Mouse (Mus musculus): ENCODE data around the gene Bcdin3d. TPM values are rescaled to one million over a fixed set of nuclear protein-coding genes. Genes with fewer than 3 reads are reported as not detected.
A peak's percentile ranks its signal among the peaks of the same experiment; 100 is the strongest.

The Bcdin3d gene
- total and polyA plus RNA-seq, 3 experiments: 7.8 to 31.3 (median 13.7) TPM

DNA sequence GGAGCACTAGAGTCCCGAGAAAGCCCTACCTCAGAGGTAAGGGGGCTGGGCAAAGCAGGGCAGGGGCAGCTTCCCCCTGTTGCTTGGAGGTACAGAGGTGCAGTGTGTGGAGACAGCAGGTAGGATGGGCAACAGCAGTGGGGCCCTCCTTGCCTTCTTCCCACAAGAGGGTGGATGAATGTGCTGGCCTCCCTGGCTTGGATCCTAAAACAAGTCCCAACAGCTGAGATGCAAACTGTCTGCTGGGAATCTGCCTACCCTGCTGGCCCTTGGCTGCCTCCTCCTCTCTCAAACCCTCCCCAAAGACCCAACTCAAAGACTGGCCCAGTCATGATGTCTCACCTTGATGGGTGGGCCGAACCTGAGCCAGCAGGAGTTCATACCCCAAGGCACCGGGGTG lies 19.1 kb downstream of the Bcdin3d start:
- peaks cover 0 to 15% of the 10 kb centered on the region in 2 experiments; a peak in 2 of 4 replicates for H3K36me3 ChIP-seq (ENCODE audit: control insufficient read depth in 1 of 2, insufficient read depth in 2 of 2, low read length in 2 of 2)
- TF ChIP-seq SIN3A (IDR thresholded peaks at IDR 0.05; ENCODE audit: low read length) (no peak), BHLHE40 (IDR thresholded peaks at IDR 0.05; ENCODE audit: borderline replicate concordance, low read depth, low read length) (no peak)
- H3K4me3 ChIP-seq (ENCODE audit: control insufficient read depth in 1 of 2, insufficient read depth in 1 of 2, low read depth in 2 of 2, low read length in 2 of 2): no peak overlapping the region

GRCm38 (mm10) chr15:99454585-99455279 lies 19.8 kb downstream of the Bcdin3d start:
- peaks cover 6% of the 10 kb centered on the region; the same call in 1 of the 2 replicates for H3K79me2 ChIP-seq (ENCODE audit: control insufficient read depth, insufficient read depth, low read length, poor library complexity)
- H3K4me3 ChIP-seq (ENCODE audit: control insufficient read depth in 1 of 2, insufficient read depth in 1 of 2, low read depth in 2 of 2, low read length in 2 of 2): no peak overlapping the region
- DNase-seq (ENCODE audit: low read depth, low spot score): no peak
- H3K9me3 ChIP-seq (replicated peaks; ENCODE audit: insufficient read depth, low read length): no peaks in the 10 kb centered on the region
- no peaks in the 10 kb centered on the region for H3K27me3 ChIP-seq (ENCODE audit: control insufficient read depth in 1 of 2, insufficient read depth in 2 of 2, low read length in 2 of 2)
- TF ChIP-seq ZNF384 (IDR thresholded peaks at IDR 0.05; ENCODE audit: low read depth, low read length): peak; percentile 54
- TF ChIP-seq HCFC1 (IDR thresholded peaks at IDR 0.05; ENCODE audit: low read depth, low read length): no peak
- no peak for TF ChIP-seq TAL1 (IDR thresholded peaks at IDR 0.05; ENCODE audit: low read length)
- no peak for TF ChIP-seq TCF12 (IDR thresholded peaks at IDR 0.05; ENCODE audit: low read depth, low read length)
- H3K27ac ChIP-seq (ENCODE audit: control insufficient read depth, low read depth, low read length): no peak overlapping the region
- H3K9ac ChIP-seq (ENCODE audit: control insufficient read depth, low read depth, low read length, poor library complexity, severe bottlenecking): no peak overlapping the region
- peaks cover 5 to 27% of the 10 kb centered on the region in 2 experiments for H3K4me1 ChIP-seq (ENCODE audit: control insufficient read depth in 1 of 2, insufficient read depth in 2 of 2, low read length in 2 of 2)
- H3K36me3 ChIP-seq (ENCODE audit: control insufficient read depth in 1 of 2, insufficient read depth in 2 of 2, low read length in 2 of 2): peaks cover 0 to 19% of the 10 kb centered on the region in 2 experiments; a peak in 2 of 4 replicates

More for the DNA sequence above, 19.1 kb downstream of the Bcdin3d start:
- Histone ChIP-seq H3K4me1 (ENCODE audit: control insufficient read depth in 1 of 2, insufficient read depth in 2 of 2, low read length in 2 of 2) (peaks cover 5 to 21% of the 10 kb centered on the region in 2 experiments), H3K9ac (ENCODE audit: control insufficient read depth, low read depth, low read length, poor library complexity, severe bottlenecking) (no peak overlapping the region), H3K27me3 (ENCODE audit: control insufficient read depth in 1 of 2, insufficient read depth in 2 of 2, low read length in 2 of 2) (no peaks in the 10 kb centered on the region), H3K79me2 (ENCODE audit: control insufficient read depth, insufficient read depth, low read length, poor library complexity) (peaks cover 6% of the 10 kb centered on the region; the same call in 1 of the 2 replicates), H3K9me3 (replicated peaks; ENCODE audit: insufficient read depth, low read length) (no peaks in the 10 kb centered on the region), H3K27ac (ENCODE audit: control insufficient read depth, low read depth, low read length) (no peak overlapping the region)
- no peak for DNase-seq (ENCODE audit: low read depth, low spot score)

DNA sequence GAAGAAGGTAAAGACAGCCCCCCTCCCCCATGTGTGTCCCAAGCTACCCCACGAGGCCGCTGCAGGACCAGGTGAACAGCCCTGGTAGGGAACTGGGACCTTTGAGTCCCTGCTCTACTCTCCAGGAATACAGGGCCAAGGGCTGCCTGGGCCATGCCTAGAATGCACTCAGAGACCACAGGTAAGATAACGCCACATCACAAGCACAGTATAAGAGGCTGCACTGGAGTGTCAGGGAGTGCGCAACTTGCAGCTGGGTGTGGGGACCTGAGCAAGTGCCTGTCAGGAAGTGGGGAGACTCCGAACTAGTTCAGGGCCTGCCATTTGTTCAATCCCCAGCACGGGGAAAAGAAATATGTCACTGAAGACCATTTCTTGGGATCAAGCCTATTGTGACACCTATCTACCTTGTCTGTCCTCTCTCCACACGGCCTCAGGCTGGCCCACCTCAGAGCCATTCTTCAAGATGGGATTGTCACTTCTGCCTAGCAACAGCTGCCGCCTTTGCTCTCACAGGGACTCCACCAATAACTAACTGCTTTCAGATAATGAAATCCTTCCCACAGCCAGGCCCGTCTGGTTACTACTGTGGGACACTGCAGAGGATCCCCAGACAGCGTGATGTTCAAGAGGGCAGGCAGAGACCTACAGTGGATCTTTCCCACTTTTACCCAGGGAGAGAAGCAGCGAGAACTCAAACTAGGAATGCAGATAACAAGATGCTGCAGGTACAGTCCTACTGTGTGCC lies 21.2 kb downstream of the Bcdin3d start:
- Histone ChIP-seq H3K4me3 (ENCODE audit: control insufficient read depth in 1 of 2, insufficient read depth in 1 of 2, low read depth in 2 of 2, low read length in 2 of 2) (no peak overlapping the region), H3K9me3 (replicated peaks; ENCODE audit: insufficient read depth, low read length) (no peaks in the 10 kb centered on the region), H3K36me3 (ENCODE audit: control insufficient read depth in 1 of 2, insufficient read depth in 2 of 2, low read length in 2 of 2) (peaks cover 0 to 23% of the 10 kb centered on the region in 2 experiments; a peak in 2 of 4 replicates), H3K27ac (ENCODE audit: control insufficient read depth, low read depth, low read length) (no peak overlapping the region), H3K9ac (ENCODE audit: control insufficient read depth, low read depth, low read length, poor library complexity, severe bottlenecking) (no peak overlapping the region), H3K4me1 (ENCODE audit: control insufficient read depth in 1 of 2, insufficient read depth in 2 of 2, low read length in 2 of 2) (peaks cover 3 to 37% of the 10 kb centered on the region in 2 experiments), H3K79me2 (ENCODE audit: control insufficient read depth, insufficient read depth, low read length, poor library complexity) (peaks cover 6% of the 10 kb centered on the region; the same call in 1 of the 2 replicates), H3K27me3 (ENCODE audit: control insufficient read depth in 1 of 2, insufficient read depth in 2 of 2, low read length in 2 of 2) (no peaks in the 10 kb centered on the region)
- TF ChIP-seq USF2 (IDR thresholded peaks at IDR 0.05; ENCODE audit: borderline replicate concordance in 1 of 2, insufficient read depth in 1 of 2, low read depth in 1 of 2, low read length in 2 of 2) (no peak), ZKSCAN1 (IDR thresholded peaks at IDR 0.05; ENCODE audit: low read depth, low read length) (peak; percentile 63; the same call in 1 of the 2 replicates)
- DNase-seq (ENCODE audit: low read depth, low spot score): no peak
